Mouse (Mus musculus) gastrocnemius, adult 18-20 months (tissue): ENCODE measurements at regions not wholly inside any gene's neighbourhood (a gene's known extent, or its start where the extent isn't known, plus 50 kb on each side); places are given as distances from the start of the nearest gene placed in this dataset.

Experiments used
- DNase-seq: peaks from one replicate; pipeline ENCODE4 v3.0.0; 2021; ENCODE audit warnings: low spot score

- no peak for DNase-seq
Measured at GRCm38 (mm10) chr19:26938911-26939310, 53.2 kb downstream of the Gm815 start.

GRCm38 (mm10) chr19:26944006-26944405, 58.3 kb downstream of the Gm815 start:
- DNase-seq = no peak

- no peak for DNase-seq
Measured at GRCm38 (mm10) chr19:26946562-26946961, 60.9 kb downstream of the Gm815 start.

GRCm38 (mm10) chr19:26948479-26948878, 62.8 kb downstream of the Gm815 start:
- DNase-seq = no peak

GRCm38 (mm10) chr19:26949153-26949552, 63.5 kb downstream of the Gm815 start:
- no peak for DNase-seq

- no peak for DNase-seq
Measured at GRCm38 (mm10) chr19:26953348-26953747, 67.7 kb downstream of the Gm815 start.

GRCm38 (mm10) chr19:26966055-26966760, 80.5 kb downstream of the Gm815 start:
- no peak for DNase-seq

GRCm38 (mm10) chr19:26973058-26973457, 87.4 kb downstream of the Gm815 start:
- no peak for DNase-seq

- no peak for DNase-seq
Measured at GRCm38 (mm10) chr19:26973773-26974548, 88.3 kb downstream of the Gm815 start.

- DNase-seq = no peak
Measured at GRCm38 (mm10) chr19:26974576-26975204, 89.0 kb downstream of the Gm815 start.

GRCm38 (mm10) chr19:26976604-26977322, 91.1 kb downstream of the Gm815 start:
- DNase-seq = no peak

GRCm38 (mm10) chr19:26977887-26978639, 92.4 kb downstream of the Gm815 start:
- DNase-seq = no peak

GRCm38 (mm10) chr19:26978640-26979007, 92.9 kb downstream of the Gm815 start:
- no peak for DNase-seq

GRCm38 (mm10) chr19:26979322-26979721, 93.6 kb downstream of the Gm815 start:
- DNase-seq = no peak

- DNase-seq = no peak
Measured at GRCm38 (mm10) chr19:26986672-26987071, 101.0 kb downstream of the Gm815 start.

- DNase-seq = no peak
Measured at GRCm38 (mm10) chr19:26987197-26987596, 101.5 kb downstream of the Gm815 start.

- no peak for DNase-seq
Measured at GRCm38 (mm10) chr19:26987909-26988456, 102.3 kb downstream of the Gm815 start.

GRCm38 (mm10) chr19:26994586-26995352, 109.1 kb downstream of the Gm815 start:
- DNase-seq = no peak

- DNase-seq = no peak
Measured at GRCm38 (mm10) chr19:26999596-26999995, 113.9 kb downstream of the Gm815 start.

GRCm38 (mm10) chr19:27021930-27022329, 136.2 kb downstream of the Gm815 start:
- no peak for DNase-seq
